Mouse (Mus musculus) cerebellum, adult 2 months (tissue): ENCODE results near the gene Smim15. TPM values are rescaled to one million over a fixed set of nuclear protein-coding genes. Genes with fewer than 3 reads are reported as not detected.

ENCODE experiments used
- DNase-seq, 2 experiments: peaks; one replicate each; pipeline ENCODE4 v3.0.0; 2021
- H3K27ac ChIP-seq: fragments of 200-500 bp; 2 replicates; pipeline ENCODE4 v1.5.1; 2012; ENCODE audit warnings: low read length, control low read depth, inconsistent platforms; ENCODE audit not compliant: insufficient read depth
- H3K27me3 ChIP-seq: fragments of 200-500 bp; 2 replicates; pipeline ENCODE4 v1.6.1; 2012; ENCODE audit warnings: inconsistent platforms, mild to moderate bottlenecking, low read length, moderate library complexity; ENCODE audit not compliant: control insufficient read depth, insufficient read depth
- H3K4me1 ChIP-seq: fragments of 200-500 bp; 2 replicates; pipeline ENCODE4 v1.6.1; 2011; ENCODE audit warnings: low read length; ENCODE audit not compliant: control insufficient read depth, insufficient read depth
- H3K4me3 ChIP-seq: fragments of 200-500 bp; replicated peaks from 2 replicates; pipeline ENCODE3; 2011; ENCODE audit warnings: mild to moderate bottlenecking, low read depth, low read length, control low read depth; ENCODE audit not compliant: insufficient read depth
- CTCF ChIP-seq: fragments of 200-500 bp; IDR thresholded peaks from 2 replicates; pipeline ENCODE4 v1.5.1; 2011; ENCODE audit warnings: low read depth, mild to moderate bottlenecking, control low read depth, low read length, moderate library complexity, borderline replicate concordance; ENCODE audit not compliant: insufficient read depth
- POLR2A ChIP-seq: fragments of 200-500 bp; IDR thresholded peaks from 2 replicates; pipeline ENCODE4 v1.6.1; 2011; ENCODE audit warnings: low read length, control low read depth, borderline replicate concordance; ENCODE audit not compliant: insufficient read depth
- WGBS: fragments of 180-500 bp; shearing (Covaris S2); methylation state at CpG from one replicate; pipeline ENCODE4 v1.1.7; 2018; 5-methylcytosine and 5-hydroxymethylcytosine counted together
- polyA plus RNA-seq: library from polyadenylated mRNA; depleted of rRNA; stranded (reverse); fragments of >200 nt; gene quantifications from 2 replicates; pipeline ENCODE4 v1.2.3, GENCODE M21; 2012

The Smim15 gene
- polyA plus RNA-seq, 1 experiment: 56.0 TPM

DNA sequence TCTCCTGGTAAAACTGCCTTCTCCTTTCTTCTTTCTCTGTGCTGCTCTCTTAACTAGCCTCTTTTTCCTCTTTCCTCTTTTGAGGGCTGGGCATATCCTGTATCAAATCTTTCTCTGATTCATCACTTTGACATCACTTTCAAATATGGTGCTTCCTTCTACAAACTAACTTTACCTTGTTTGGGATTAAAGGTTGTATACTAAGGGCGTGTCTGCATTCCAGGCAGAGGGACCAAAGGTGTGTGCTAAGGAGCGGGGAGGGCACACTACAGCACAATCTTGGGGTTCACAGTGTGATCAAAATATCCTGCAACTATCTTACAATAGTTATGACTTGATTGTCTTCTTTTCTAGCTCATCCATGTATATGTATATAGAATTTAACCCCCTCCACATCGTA is 1.8 kb downstream of the Smim15 start:
- WGBS: 97% methylated on average over 3 of the region's 3 CpGs

DNA sequence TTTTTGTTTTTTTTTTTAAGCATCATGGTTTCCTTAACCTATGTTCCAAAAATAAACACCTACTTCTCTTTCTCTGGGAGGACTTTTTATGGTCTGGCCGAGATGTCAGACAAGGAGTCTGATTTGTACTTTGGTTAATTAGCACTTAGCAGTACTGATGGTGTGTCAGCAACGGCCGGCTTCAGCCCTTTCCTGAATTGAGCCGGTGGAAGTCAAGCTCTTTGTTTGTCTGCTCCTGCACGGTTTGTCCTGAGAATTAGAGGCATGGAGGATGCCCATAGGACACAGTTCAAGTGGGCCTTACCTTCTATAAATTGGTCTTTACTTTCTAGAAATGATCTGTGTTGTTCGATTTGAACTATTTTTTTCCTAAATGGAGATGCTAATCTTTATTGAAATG is 2.6 kb downstream of the Smim15 start:
- WGBS: 78% methylated on average over 6 of the region's 6 CpGs
- no peak for DNase-seq
- Histone ChIP-seq H3K27ac (no peak overlapping the region), H3K27me3 (no peaks in the 10 kb centered on the region), H3K4me1 (no peaks in the 10 kb centered on the region), H3K4me3 (no peak overlapping the region)
- TF ChIP-seq POLR2A (no peak), CTCF (no peak)

More for the DNA sequence above, 1.8 kb downstream of the Smim15 start:
- no peak for DNase-seq
- H3K27me3 ChIP-seq: no peaks in the 10 kb centered on the region
- no peaks in the 10 kb centered on the region for H3K4me1 ChIP-seq
- H3K27ac ChIP-seq: no peak overlapping the region
- TF ChIP-seq CTCF: no peak
- no peak for TF ChIP-seq POLR2A
- no peak overlapping the region for H3K4me3 ChIP-seq

DNA sequence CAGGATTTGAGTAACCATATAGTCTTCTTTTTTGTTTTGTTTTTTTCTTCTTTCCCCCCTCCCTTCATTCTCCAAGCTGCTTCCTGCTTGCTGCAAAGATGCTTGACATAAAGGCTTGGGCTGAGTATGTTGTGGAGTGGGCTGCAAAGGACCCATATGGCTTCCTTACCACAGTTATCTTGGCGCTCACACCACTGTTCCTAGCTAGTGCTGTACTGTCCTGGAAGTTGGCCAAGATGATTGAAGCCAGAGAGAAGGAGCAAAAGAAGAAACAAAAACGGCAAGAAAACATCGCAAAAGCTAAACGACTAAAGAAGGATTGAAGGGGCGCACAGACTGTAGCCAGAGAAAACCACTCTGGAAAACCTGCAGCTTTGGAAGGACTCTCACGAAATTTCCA is 3.1 kb downstream of the Smim15 start:
- 44% methylated on average over 6 of the region's 6 CpGs for WGBS
- no peaks in the 10 kb centered on the region for H3K4me1 ChIP-seq
- TF ChIP-seq POLR2A (no peak), CTCF (no peak)
- H3K27ac ChIP-seq: no peak overlapping the region
- no peak overlapping the region for H3K4me3 ChIP-seq
- DNase-seq: no peak
- H3K27me3 ChIP-seq: no peaks in the 10 kb centered on the region

DNA sequence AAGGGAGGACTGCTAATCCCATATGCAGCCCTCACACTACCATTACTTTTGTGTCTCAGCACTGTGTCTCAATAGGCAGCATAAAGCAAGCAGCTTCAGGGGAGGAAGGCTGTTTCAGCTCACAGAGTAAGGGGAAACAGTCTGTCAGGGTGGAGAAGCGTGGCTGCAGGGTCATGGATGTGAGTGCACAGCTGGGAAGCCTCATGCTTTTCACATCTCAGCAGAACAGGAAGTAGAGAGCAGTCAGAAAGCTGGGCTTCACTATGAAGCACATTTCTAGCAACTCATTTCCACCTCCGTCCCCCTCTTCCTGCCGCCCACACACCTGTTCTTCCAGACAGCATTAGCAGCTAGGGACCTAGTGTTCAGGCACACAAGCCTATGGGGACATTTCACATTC is 12.7 kb downstream of the Smim15 start:
- DNase-seq: no peak
- peaks cover 7% of the 10 kb centered on the region; the same call in 1 of the 2 replicates for H3K4me1 ChIP-seq
- no peaks in the 10 kb centered on the region for H3K27me3 ChIP-seq
- TF ChIP-seq CTCF (no peak), POLR2A (no peak)
- WGBS: 88% methylated on average over 3 of the region's 3 CpGs
- no peak overlapping the region for H3K27ac ChIP-seq
- no peak overlapping the region for H3K4me3 ChIP-seq

DNA sequence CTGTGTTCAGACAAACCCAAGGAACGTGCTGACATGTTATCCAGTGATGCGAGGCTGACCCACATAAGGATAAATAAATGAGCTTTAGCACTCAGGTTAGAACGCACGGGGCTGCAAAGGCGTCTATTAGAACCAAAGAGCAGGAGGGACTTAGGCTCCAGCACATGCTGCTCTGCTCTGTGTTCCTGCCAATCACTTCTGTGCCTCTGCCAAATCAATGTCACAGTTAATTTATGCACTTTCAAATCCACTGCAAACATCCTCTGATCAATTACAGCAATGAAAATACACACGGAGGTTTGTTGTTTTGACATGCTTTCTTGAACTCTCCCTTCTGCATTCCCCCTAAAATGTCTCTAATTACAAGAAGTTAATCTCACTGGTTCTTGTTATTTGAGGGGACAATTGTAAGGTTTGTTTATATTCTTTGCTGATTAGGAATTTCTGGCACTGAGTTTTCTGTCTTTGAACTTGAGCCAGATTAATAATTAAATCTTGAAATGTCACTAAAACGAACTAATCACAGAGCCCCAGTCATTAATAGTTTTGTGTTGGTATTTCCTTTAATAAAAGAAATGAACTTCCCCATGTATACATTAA is 16.1 kb downstream of the Smim15 start:
- no peak for TF ChIP-seq CTCF
- no peak for TF ChIP-seq POLR2A
- DNase-seq: peak in 1 of 2 experiments; percentile 9
- H3K4me3 ChIP-seq: no peak overlapping the region
- H3K27me3 ChIP-seq: no peaks in the 10 kb centered on the region
- no peak overlapping the region for H3K27ac ChIP-seq
- WGBS: 18% methylated on average over 7 of the region's 7 CpGs
- peaks cover 5% of the 10 kb centered on the region; the same call in 1 of the 2 replicates for H3K4me1 ChIP-seq

DNA sequence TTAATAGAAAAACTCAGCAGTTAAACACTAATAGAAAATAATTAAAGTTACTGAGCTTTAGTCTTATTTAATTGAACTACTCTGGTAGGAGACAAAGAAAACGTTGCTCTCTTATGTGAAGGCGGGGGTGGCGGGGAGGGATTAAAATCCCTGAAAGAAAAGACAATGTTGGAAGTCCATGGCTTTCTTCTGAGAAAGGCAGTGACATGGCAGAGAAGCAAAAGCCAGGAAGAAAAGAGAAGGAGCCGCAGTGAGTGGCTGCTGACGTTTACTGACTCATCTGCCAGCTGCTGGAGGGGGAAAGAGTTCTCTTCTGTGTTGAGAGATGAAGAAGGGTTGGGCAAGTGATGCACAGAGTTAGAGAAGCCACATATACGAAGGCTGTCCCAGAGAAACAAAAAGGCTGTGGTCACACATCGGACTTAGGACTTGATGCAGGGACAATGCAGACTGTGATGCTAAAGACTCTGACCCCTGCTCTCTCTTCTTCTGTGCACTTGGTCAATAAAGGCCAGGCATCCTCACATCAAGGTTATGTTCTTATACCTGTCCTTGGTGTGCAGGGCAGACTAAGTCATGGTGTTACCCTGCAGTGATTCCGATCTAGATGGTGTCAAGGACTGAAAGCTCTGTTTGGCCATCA is 16.8 kb downstream of the Smim15 start:
- H3K4me3 ChIP-seq: no peak overlapping the region
- no peak for DNase-seq
- H3K27ac ChIP-seq: no peak overlapping the region
- WGBS: 82% methylated on average over 8 of the region's 8 CpGs
- TF ChIP-seq CTCF (no peak), POLR2A (no peak)
- no peaks in the 10 kb centered on the region for H3K27me3 ChIP-seq
- peaks cover 5% of the 10 kb centered on the region; the same call in 1 of the 2 replicates for H3K4me1 ChIP-seq

DNA sequence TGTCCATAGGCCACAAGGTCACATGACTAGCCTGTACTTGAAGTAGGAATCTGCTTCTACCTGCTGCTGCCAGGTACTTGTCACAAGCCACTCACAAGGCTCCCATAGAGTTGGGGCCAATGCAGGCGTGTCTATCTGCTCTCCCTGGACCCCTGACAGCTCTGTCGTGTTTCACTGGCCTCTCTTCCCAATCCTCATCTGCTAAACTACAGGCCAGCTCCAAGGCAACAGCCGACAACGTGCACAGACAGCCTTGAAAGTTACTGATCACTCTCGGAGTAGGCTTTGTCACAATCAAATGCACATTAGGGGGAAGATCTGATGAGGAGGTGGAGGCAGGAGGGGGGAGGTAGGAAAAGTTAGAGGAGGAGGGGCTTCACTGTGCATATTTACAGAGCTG is 18.7 kb downstream of the Smim15 start:
- no peak for DNase-seq
- H3K4me1 ChIP-seq: peaks cover 5% of the 10 kb centered on the region; the same call in 1 of the 2 replicates
- TF ChIP-seq CTCF: no peak
- no peak for TF ChIP-seq POLR2A
- H3K27me3 ChIP-seq: no peaks in the 10 kb centered on the region
- 58% methylated on average over 5 of the region's 5 CpGs for WGBS
- H3K27ac ChIP-seq: no peak overlapping the region
- H3K4me3 ChIP-seq: no peak overlapping the region

DNA sequence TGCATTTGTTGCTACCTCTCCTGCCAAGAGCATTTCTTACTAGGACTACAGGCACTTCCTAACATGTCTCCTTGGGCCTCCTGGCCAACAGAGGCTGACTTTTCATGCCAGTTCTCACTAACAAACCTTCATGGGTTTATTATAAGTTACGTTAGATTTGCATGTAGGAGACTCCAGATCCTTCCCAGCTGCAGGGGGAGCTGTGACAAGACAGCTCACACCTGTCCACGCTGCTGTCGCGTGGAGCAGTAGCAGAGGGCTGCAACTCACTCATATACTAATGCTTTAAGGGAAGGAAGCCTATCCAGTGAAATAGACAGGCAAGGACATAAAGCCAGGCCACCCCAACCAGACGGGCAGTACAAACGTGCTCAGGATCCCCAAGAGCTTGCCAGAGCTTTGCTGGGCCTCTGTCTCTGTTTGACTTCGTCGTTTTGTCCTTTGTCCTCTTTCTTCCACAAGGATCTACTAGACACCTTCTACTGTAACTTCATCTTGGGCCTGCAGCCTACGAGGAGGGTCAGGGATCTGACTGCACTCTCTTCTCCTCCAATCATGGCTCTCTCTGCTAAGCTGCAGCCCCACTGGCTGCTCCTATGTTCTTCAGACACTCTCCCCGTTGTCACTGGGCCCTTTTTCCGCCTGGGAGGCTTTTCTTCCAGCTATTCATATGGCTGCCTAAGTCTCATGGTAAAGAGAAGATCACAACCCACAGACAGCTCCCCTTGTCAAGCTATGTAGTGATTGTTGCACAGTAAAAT is 19.3 kb downstream of the Smim15 start:
- 84% methylated on average over 11 of the region's 11 CpGs for WGBS
- no peak for DNase-seq
- no peaks in the 10 kb centered on the region for H3K27me3 ChIP-seq

More for the DNA sequence above, 19.3 kb downstream of the Smim15 start:
- H3K27ac ChIP-seq: no peak overlapping the region
- peaks cover 5% of the 10 kb centered on the region; the same call in 1 of the 2 replicates for H3K4me1 ChIP-seq
- TF ChIP-seq CTCF: no peak
- no peak overlapping the region for H3K4me3 ChIP-seq
